Mouse (Mus musculus): ENCODE data around the gene Vsig2. TPM values are rescaled to one million over a fixed set of nuclear protein-coding genes. Genes with fewer than 3 reads are reported as not detected.

Gene Vsig2
- polyA plus RNA-seq, 1 experiment from 2014 or later = 94.9 TPM

DNA sequence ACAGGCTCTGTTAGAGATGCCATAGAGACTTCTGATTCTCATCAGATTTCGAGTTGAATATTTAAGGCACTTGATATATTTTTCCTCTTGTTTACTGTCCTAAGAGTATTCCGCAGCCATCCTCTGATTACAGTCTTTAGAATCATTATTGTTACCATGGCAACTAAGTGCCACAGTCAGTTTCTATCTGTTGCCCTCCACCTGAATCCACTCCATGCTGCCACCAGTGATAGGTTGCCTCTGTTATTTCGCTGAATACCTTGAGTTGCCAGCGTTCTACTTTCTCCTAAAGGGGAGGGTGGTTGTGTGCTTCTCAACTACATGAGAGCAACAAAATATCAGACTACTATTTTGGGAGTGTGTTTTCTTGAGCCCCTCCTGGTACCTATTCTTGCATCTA lies 47.7 kb downstream of the Vsig2 start:
- no peak overlapping the region for H3K9ac ChIP-seq (replicated peaks; ENCODE audit: low read depth)
- H3K27ac ChIP-seq (ENCODE audit: low read length) = no peak overlapping the region
- H3K27me3 ChIP-seq (replicated peaks; ENCODE audit: insufficient read depth, low read length) = no peaks in the 10 kb centered on the region
- DNase-seq (ENCODE audit: low spot score) = no peak
- H3K4me3 ChIP-seq (ENCODE audit: low read depth, low read length) = no peak overlapping the region
- no peaks in the 10 kb centered on the region for H3K36me3 ChIP-seq (ENCODE audit: insufficient read depth, low read length)
- ATAC-seq = no peak
- WGBS = 74% methylated on average over 4 of the region's 4 CpGs
- H3K4me2 ChIP-seq (replicated peaks; ENCODE audit: low read depth, low read length) = no peak overlapping the region
- no peak for TF ChIP-seq EP300 (IDR thresholded peaks at IDR 0.05)
- TF ChIP-seq CTCF (IDR thresholded peaks at IDR 0.05) = no peak
- no peaks in the 10 kb centered on the region for H3K9me3 ChIP-seq (ENCODE audit: low read length)
- H3K4me1 ChIP-seq (ENCODE audit: insufficient read depth, low read depth, low read length) = no peaks in the 10 kb centered on the region

DNA sequence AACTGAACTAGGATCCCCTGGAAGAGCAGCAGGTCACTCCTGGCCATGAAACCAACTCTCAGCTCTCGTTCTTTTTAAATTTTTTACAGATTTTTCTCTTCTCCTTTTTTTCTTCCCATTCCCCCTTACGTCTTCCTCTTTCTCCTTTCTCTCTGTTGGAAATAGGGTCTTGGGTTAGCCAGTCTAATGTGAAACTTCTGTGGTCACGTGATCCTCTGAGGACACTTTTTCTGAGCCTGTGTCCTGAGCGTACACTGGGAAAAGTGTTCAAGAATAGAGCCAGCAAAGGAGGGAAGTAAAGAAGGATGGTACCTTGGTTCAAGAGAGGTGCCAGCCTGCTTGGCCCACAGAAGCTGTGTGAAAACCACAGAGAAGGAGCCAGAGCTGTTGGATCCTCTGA lies 51.3 kb downstream of the Vsig2 start:
- no peak overlapping the region for H3K4me2 ChIP-seq (replicated peaks; ENCODE audit: low read depth, low read length)
- H3K4me3 ChIP-seq (ENCODE audit: low read depth, low read length) = no peak overlapping the region
- WGBS = 81% methylated on average over 4 of the region's 4 CpGs
- ATAC-seq = no peak
- no peaks in the 10 kb centered on the region for H3K27me3 ChIP-seq (replicated peaks; ENCODE audit: insufficient read depth, low read length)
- no peaks in the 10 kb centered on the region for H3K4me1 ChIP-seq (ENCODE audit: insufficient read depth, low read depth, low read length)
- no peak overlapping the region for H3K27ac ChIP-seq (ENCODE audit: low read length)
- TF ChIP-seq EP300 (IDR thresholded peaks at IDR 0.05) = no peak
- no peak for TF ChIP-seq CTCF (IDR thresholded peaks at IDR 0.05)
- DNase-seq (ENCODE audit: low spot score) = no peak
- no peaks in the 10 kb centered on the region for H3K9me3 ChIP-seq (ENCODE audit: low read length)
- no peaks in the 10 kb centered on the region for H3K36me3 ChIP-seq (ENCODE audit: insufficient read depth, low read length)
- no peak overlapping the region for H3K9ac ChIP-seq (replicated peaks; ENCODE audit: low read depth)

DNA sequence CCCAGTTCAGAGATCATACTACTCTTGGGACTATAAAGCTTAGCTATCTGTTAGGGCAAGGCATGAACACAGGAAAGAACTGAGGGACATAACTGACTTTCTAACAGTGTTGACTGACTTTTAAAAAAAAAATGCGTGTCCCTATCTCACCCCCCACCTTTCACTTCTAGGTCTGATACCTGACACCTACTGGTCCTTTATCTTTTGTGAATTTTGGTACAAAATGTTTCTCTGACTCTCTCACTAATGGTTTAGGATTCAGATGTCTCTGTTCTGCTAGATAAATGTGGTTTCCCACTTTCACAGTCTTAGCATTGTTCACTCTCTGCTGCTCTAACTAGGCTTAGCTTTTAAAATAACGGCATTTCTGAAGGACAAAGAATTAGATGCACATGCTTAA lies 53.0 kb downstream of the Vsig2 start:
- ATAC-seq = no peak
- no peaks in the 10 kb centered on the region for H3K27me3 ChIP-seq (replicated peaks; ENCODE audit: insufficient read depth, low read length)
- H3K4me2 ChIP-seq (replicated peaks; ENCODE audit: low read depth, low read length) = no peak overlapping the region
- no peak overlapping the region for H3K4me3 ChIP-seq (ENCODE audit: low read depth, low read length)
- no peaks in the 10 kb centered on the region for H3K9me3 ChIP-seq (ENCODE audit: low read length)
- no peaks in the 10 kb centered on the region for H3K4me1 ChIP-seq (ENCODE audit: insufficient read depth, low read depth, low read length)
- H3K36me3 ChIP-seq (ENCODE audit: insufficient read depth, low read length) = no peaks in the 10 kb centered on the region
- TF ChIP-seq CTCF (IDR thresholded peaks at IDR 0.05) = no peak
- no peak for TF ChIP-seq EP300 (IDR thresholded peaks at IDR 0.05)
- WGBS = 71% methylated on average over 2 of the region's 2 CpGs
- no peak for DNase-seq (ENCODE audit: low spot score)
- H3K27ac ChIP-seq (ENCODE audit: low read length) = no peak overlapping the region
- no peak overlapping the region for H3K9ac ChIP-seq (replicated peaks; ENCODE audit: low read depth)

DNA sequence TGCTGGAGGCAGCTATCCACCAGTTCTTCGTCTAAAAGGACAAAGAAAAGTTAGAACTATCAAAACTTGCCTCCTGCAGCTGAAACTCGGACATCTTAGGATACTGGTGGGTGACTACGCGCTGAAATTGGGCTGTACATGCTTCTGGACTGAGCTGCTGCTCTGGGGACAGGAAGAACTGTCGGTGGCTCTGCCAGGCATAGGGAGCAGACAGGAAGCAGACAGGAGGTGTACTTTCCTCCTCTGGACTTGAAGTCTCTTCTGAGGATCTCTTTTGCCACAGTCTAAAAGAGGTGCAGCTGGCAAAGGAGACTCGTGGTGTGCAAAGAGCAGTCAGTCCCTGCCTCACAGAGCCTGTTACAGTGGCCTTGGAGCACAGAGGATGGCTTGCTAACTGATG lies 53.6 kb downstream of the Vsig2 start:
- no peak overlapping the region for H3K4me2 ChIP-seq (replicated peaks; ENCODE audit: low read depth, low read length)
- no peaks in the 10 kb centered on the region for H3K36me3 ChIP-seq (ENCODE audit: insufficient read depth, low read length)
- H3K4me3 ChIP-seq (ENCODE audit: low read depth, low read length) = no peak overlapping the region
- H3K27ac ChIP-seq (ENCODE audit: low read length) = no peak overlapping the region
- H3K9me3 ChIP-seq (ENCODE audit: low read length) = no peaks in the 10 kb centered on the region
- DNase-seq (ENCODE audit: low spot score) (no peak), ATAC-seq (no peak)
- no peaks in the 10 kb centered on the region for H3K4me1 ChIP-seq (ENCODE audit: insufficient read depth, low read depth, low read length)
- TF ChIP-seq EP300 (IDR thresholded peaks at IDR 0.05) (no peak), CTCF (IDR thresholded peaks at IDR 0.05) (no peak)
- 36% methylated on average over 6 of the region's 6 CpGs for WGBS
- H3K27me3 ChIP-seq (replicated peaks; ENCODE audit: insufficient read depth, low read length) = no peaks in the 10 kb centered on the region
- H3K9ac ChIP-seq (replicated peaks; ENCODE audit: low read depth) = no peak overlapping the region

DNA sequence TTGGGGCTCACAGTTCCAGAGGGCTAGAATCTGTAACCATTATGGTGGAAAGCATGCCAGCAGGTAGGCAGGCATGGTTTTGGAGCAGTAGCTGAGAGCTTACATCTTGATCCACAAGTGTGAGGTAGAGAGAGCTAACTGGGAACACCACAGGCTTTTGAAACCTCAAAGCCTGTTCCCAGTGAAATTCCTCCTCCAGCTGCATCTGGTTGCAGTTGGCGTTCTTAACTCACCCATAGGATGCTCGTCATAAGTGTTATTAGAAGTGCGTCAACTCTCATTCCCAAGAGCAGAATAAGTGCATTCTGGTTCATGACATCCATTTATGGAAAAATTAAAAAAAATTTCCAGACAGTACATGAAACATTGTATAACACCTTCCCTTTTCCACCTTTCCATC lies 54.6 kb downstream of the Vsig2 start:
- no peak overlapping the region for H3K9ac ChIP-seq (replicated peaks; ENCODE audit: low read depth)
- no peak overlapping the region for H3K4me3 ChIP-seq (ENCODE audit: low read depth, low read length)
- TF ChIP-seq CTCF (IDR thresholded peaks at IDR 0.05) = no peak
- no peak for TF ChIP-seq EP300 (IDR thresholded peaks at IDR 0.05)
- H3K27me3 ChIP-seq (replicated peaks; ENCODE audit: insufficient read depth, low read length) = no peaks in the 10 kb centered on the region
- DNase-seq (ENCODE audit: low spot score) (no peak), ATAC-seq (no peak)
- 81% methylated on average over 3 of the region's 3 CpGs for WGBS
- no peak overlapping the region for H3K4me2 ChIP-seq (replicated peaks; ENCODE audit: low read depth, low read length)
- no peak overlapping the region for H3K27ac ChIP-seq (ENCODE audit: low read length)
- no peaks in the 10 kb centered on the region for H3K9me3 ChIP-seq (ENCODE audit: low read length)
- no peaks in the 10 kb centered on the region for H3K36me3 ChIP-seq (ENCODE audit: insufficient read depth, low read length)
- no peaks in the 10 kb centered on the region for H3K4me1 ChIP-seq (ENCODE audit: insufficient read depth, low read depth, low read length)

Other genes starting within 250 kb of the Vsig2 start
- gene Ccdc15, start 190.8 kb upstream of the Vsig2 start, polyA plus RNA-seq (2015; fragmentation: Nextera tagmentation; extraction: Ambion mirVana) = 4.5 and 5.8 TPM in 2 replicates
- 0.81 and 1.2 TPM in 2 replicates for gene Hepacam, start 171.9 kb upstream of the Vsig2 start, polyA plus RNA-seq (2015; fragmentation: Nextera tagmentation; extraction: Ambion mirVana)
- gene Robo4, start 137.4 kb upstream of the Vsig2 start, polyA plus RNA-seq (2015; fragmentation: Nextera tagmentation; extraction: Ambion mirVana) = 18.9 and 21.6 TPM in 2 replicates
- 0.08 and 0.14 TPM in 2 replicates for gene Robo3, start 106.0 kb upstream of the Vsig2 start, polyA plus RNA-seq (2015; fragmentation: Nextera tagmentation; extraction: Ambion mirVana)
- 12.1 and 12.2 TPM in 2 replicates for gene Msantd2, start 49.9 kb upstream of the Vsig2 start, polyA plus RNA-seq (2015; fragmentation: Nextera tagmentation; extraction: Ambion mirVana)
- gene Esam, start 11.2 kb upstream of the Vsig2 start, polyA plus RNA-seq (2015; fragmentation: Nextera tagmentation; extraction: Ambion mirVana) = 256 and 260 TPM in 2 replicates
- gene Nrgn, start 13.6 kb downstream of the Vsig2 start, polyA plus RNA-seq (2015; fragmentation: Nextera tagmentation; extraction: Ambion mirVana) = 4.0 and 4.2 TPM in 2 replicates
- gene Siae, start 16.4 kb downstream of the Vsig2 start, polyA plus RNA-seq (2015; fragmentation: Nextera tagmentation; extraction: Ambion mirVana) = 7.7 and 9.9 TPM in 2 replicates
- 19.2 and 21.6 TPM in 2 replicates for gene Spa17, start 74.5 kb downstream of the Vsig2 start, polyA plus RNA-seq (2015; fragmentation: Nextera tagmentation; extraction: Ambion mirVana)
- 153 and 163 TPM in 2 replicates for gene Tbrg1, start 118.1 kb downstream of the Vsig2 start, polyA plus RNA-seq (2015; fragmentation: Nextera tagmentation; extraction: Ambion mirVana)
- 0.05 and 0.20 TPM in 2 replicates for gene Panx3, start 130.0 kb downstream of the Vsig2 start, polyA plus RNA-seq (2015; fragmentation: Nextera tagmentation; extraction: Ambion mirVana)
- not detected in 2 replicates for gene Olfr160, start 177.0 kb downstream of the Vsig2 start, polyA plus RNA-seq (2015; fragmentation: Nextera tagmentation; extraction: Ambion mirVana)
- gene Olfr874, start 205.9 kb downstream of the Vsig2 start, polyA plus RNA-seq (2015; fragmentation: Nextera tagmentation; extraction: Ambion mirVana) = not detected in 2 replicates
- not detected in 2 replicates for gene Olfr875, start 232.6 kb downstream of the Vsig2 start, polyA plus RNA-seq (2015; fragmentation: Nextera tagmentation; extraction: Ambion mirVana)